Mouse (Mus musculus) T-helper 17 cell (primary cell): ENCODE data around the gene Mrpl48.

Experiments used
- in situ Hi-C, 2 experiments: fragments of 300-600 bp; cut with MboI, MseI; formaldehyde crosslinking; loops; 1 replicate in 1 of 2; 2 replicates in 1 of 2; pipeline ENCODE4 v1.15.1; 2025; ENCODE audit warnings: high pct_unique_total_duplicates in 2 of 2

Gene Mrpl48

GRCm38 (mm10) chr7:100535831-100536230 is 72.3 kb downstream of the Mrpl48 start:
- in situ Hi-C loops: no loop called here

- in situ Hi-C loops: no loop called here
These were observed 73.9 kb downstream of the Mrpl48 start for GRCm38 (mm10) chr7:100534216-100534615.

GRCm38 (mm10) chr7:100533503-100533902 is 74.6 kb downstream of the Mrpl48 start:
- in situ Hi-C loops: no loop called here

GRCm38 (mm10) chr7:100530766-100531165 is 77.3 kb downstream of the Mrpl48 start:
- in situ Hi-C loops: no loop called here

- in situ Hi-C loops: loop anchor here in 1 of 2 experiments (10.0 kb wide), 1 partner anchor 140 kb away; the partner anchor contains the start of gene Plekhb1
These were observed 83.4 kb downstream of the Mrpl48 start for GRCm38 (mm10) chr7:100524669-100525068.

GRCm38 (mm10) chr7:100522222-100522621 is 85.9 kb downstream of the Mrpl48 start:
- in situ Hi-C loops: loop anchor here in 1 of 2 experiments (10.0 kb wide), 1 partner anchor 143 kb away; the partner anchor contains the start of gene Plekhb1

- in situ Hi-C loops: loop anchor here in 1 of 2 experiments (10.0 kb wide), 1 partner anchor 144 kb away; the partner anchor contains the start of gene Plekhb1
These were observed 87.3 kb downstream of the Mrpl48 start for GRCm38 (mm10) chr7:100520663-100521285.

- in situ Hi-C loops: loop anchor here in 1 of 2 experiments (10.0 kb wide), 1 partner anchor 145 kb away; the partner anchor contains the start of gene Plekhb1
These were observed 87.9 kb downstream of the Mrpl48 start for GRCm38 (mm10) chr7:100520204-100520603.

GRCm38 (mm10) chr7:100514573-100514972 is 93.5 kb downstream of the Mrpl48 start, which contains the start of gene Dnajb13:
TSS of gene Dnajb13 (minus strand) at chr7:100514960.
- in situ Hi-C loops: no loop called here

- in situ Hi-C loops: no loop called here
These were observed 96.5 kb downstream of the Mrpl48 start for GRCm38 (mm10) chr7:100511602-100512001.

- in situ Hi-C loops: no loop called here
These were observed 99.4 kb downstream of the Mrpl48 start for GRCm38 (mm10) chr7:100508670-100509069.

GRCm38 (mm10) chr7:100506494-100506893 is 101.6 kb downstream of the Mrpl48 start:
- in situ Hi-C loops: no loop called here

- in situ Hi-C loops: no loop called here
These were observed 103.2 kb downstream of the Mrpl48 start for GRCm38 (mm10) chr7:100504740-100505487.

GRCm38 (mm10) chr7:100503076-100503475 is 105.0 kb downstream of the Mrpl48 start:
- in situ Hi-C loops: no loop called here

GRCm38 (mm10) chr7:100502374-100502922 is 105.7 kb downstream of the Mrpl48 start:
- in situ Hi-C loops: no loop called here

GRCm38 (mm10) chr7:100501844-100502373 is 106.2 kb downstream of the Mrpl48 start:
- in situ Hi-C loops: no loop called here

GRCm38 (mm10) chr7:100501027-100501843 is 106.9 kb downstream of the Mrpl48 start:
- in situ Hi-C loops: no loop called here

GRCm38 (mm10) chr7:100500276-100500977 is 107.7 kb downstream of the Mrpl48 start:
- in situ Hi-C loops: no loop called here

- in situ Hi-C loops: loop anchor here in 1 of 2 experiments (5.0 kb wide), 1 partner anchor 67 kb away; no protein-coding TSS in a partner anchor
These were observed 108.6 kb downstream of the Mrpl48 start for GRCm38 (mm10) chr7:100499465-100499864.

GRCm38 (mm10) chr7:100497982-100498381 is 110.1 kb downstream of the Mrpl48 start:
- in situ Hi-C loops: loop anchor here in 1 of 2 experiments (5.0 kb wide), 1 partner anchor 66 kb away; no protein-coding TSS in a partner anchor
